Mouse (Mus musculus) adrenal gland, postnatal 36 days (tissue): ENCODE measurements at regions not wholly inside any gene's neighbourhood (a gene's known extent, or its start where the extent isn't known, plus 50 kb on each side); places are given as distances from the start of the nearest gene placed in this dataset.
"Not testable (repeated sequence)": the region's sequence is repeated elsewhere in the genome, so short reads cannot be mapped to it uniquely, and the experiment has no call there.

Experiments
- DNase-seq, 2 experiments: peaks; one replicate each; pipeline ENCODE4 v3.0.0; 2021; ENCODE audit warnings: mixed read lengths in 1 of 2

GRCm38 (mm10) chr12:27962908-27963307 is 589.3 kb downstream of the Dcdc2c start:
- DNase-seq, result no peak

- DNase-seq, result no peak
Observed at GRCm38 (mm10) chr12:27960064-27960463, 592.1 kb downstream of the Dcdc2c start.

GRCm38 (mm10) chr12:27947646-27948045 is 604.6 kb downstream of the Dcdc2c start:
- no peak for DNase-seq

DNA sequence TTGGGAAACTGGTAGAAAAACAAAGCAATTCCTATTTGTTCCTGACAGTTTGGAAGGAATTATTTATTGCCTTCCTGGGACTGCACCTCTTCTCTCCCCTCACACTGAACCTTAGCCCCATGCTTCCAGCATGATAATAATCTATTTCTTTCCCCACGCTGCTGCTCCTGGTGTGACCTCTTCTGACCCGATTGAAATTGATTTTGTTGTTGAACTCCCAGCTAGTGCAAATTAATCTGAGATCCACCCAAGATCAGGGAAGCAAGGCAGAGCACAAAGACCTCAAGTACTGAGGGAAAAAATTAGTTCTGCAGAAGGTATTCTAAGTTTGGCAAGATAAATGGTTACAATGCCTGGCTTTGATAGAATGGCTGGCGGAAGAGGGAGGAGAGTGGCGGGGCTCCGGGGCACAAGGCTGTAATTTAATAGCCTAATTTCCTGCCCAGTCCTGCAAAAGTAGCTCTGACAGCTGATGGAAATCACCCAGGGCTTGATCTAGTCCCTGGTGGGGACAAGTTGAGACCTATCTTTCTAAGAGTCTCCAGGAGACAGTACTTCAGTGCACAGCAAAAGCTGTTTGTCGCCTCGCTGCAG is 604.6 kb upstream of the Sox11 start:
- no peak for DNase-seq

GRCm38 (mm10) chr12:27945411-27945810 is 603.0 kb upstream of the Sox11 start:
- no peak for DNase-seq

- DNase-seq, result peak in 1 of 2 experiments; percentile 11
Observed at GRCm38 (mm10) chr12:27941053-27941452, 598.7 kb upstream of the Sox11 start.

DNA sequence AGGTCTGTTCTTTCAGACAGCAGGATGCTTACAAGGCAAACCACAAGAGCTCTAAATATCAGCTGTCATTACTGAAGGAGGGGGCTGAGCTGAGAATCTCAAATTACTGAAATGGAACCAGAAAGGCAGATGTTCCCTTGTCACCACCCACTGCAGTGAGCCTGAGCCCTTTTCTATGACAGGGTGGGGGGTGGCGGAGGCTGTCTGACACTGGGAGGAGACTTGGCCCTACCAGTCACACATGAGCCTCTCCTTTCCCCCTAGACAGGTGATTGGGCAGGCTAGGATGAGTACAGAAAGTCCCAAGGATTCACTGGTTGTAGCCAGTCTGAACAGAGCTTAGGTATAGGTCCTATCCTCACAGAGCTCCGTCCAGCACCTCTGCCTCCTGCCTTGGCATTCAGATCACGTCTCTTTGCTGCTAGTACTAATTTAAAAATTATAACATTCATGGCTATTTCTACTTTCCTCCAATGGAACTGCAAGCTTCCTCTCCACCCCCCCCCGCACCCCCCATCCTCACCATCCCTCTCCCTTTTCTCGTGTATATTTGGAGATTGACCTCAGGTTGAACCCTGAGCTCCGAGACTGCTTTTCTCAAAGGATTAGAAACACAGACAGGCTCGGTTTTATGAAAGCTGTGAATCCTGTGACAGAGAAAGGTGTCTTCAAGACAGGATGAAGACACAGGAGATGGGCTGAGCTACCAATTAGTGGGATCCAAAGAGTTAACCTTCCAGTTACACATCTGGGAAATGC is 590.2 kb upstream of the Sox11 start:
- no peak for DNase-seq

GRCm38 (mm10) chr12:27928366-27928963 is 586.1 kb upstream of the Sox11 start:
- DNase-seq, result peak; percentile 1 to 7

GRCm38 (mm10) chr12:27926730-27927129 is 584.4 kb upstream of the Sox11 start:
- no peak for DNase-seq

GRCm38 (mm10) chr12:27920607-27921006 is 578.2 kb upstream of the Sox11 start:
- DNase-seq, result no peak

GRCm38 (mm10) chr12:27916401-27916920 is 574.1 kb upstream of the Sox11 start:
- no peak for DNase-seq

- no peak for DNase-seq
Observed at GRCm38 (mm10) chr12:27909417-27910100, 567.2 kb upstream of the Sox11 start.

DNA sequence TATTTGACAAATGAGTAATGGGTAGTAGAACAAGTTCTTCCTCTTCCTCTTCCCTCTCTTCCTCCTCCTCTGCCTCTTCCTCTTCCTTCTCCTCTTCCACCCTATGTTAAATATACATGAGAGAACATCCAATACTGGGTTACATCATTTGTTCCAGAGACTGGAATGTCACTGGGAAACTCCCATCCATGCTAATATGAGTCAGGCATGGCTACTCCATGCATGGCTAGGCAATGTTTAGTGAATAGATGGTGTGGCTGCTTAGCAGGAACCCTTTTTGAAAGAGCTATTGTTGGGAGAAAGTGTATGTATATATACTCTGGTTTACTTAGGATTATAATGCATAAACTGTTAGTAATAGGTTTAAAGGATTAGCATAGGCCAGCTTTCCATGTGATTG is 554.3 kb upstream of the Sox11 start:
- not testable (repeated sequence) for DNase-seq

GRCm38 (mm10) chr12:27881720-27882119 is 539.3 kb upstream of the Sox11 start:
- DNase-seq, result no peak

- DNase-seq, result no peak
Observed at GRCm38 (mm10) chr12:27866421-27866820, 524.0 kb upstream of the Sox11 start.

GRCm38 (mm10) chr12:27849537-27849936 is 507.2 kb upstream of the Sox11 start:
- DNase-seq, result peak; percentile 59 to 60

DNA sequence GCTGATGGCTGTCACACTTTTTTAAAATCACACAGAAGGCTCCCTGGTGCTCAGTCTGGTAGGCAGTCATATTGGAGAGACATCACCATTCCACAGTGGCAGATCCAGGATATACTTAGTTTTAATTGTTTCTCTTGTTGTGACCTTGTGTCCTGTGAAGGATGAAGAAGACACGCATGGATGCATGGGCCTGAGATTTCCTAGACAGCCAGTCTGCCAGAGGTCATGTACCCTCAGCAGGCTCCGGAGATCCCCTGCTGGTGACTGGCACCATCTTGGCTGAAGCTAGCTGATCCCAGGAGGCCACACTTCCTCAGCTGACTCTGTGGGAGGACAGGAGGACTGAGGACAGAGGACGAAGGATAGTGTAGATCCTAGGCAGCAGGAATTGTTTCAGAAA is 506.7 kb upstream of the Sox11 start:
- peak in 1 of 2 experiments; percentile 4 for DNase-seq

DNA sequence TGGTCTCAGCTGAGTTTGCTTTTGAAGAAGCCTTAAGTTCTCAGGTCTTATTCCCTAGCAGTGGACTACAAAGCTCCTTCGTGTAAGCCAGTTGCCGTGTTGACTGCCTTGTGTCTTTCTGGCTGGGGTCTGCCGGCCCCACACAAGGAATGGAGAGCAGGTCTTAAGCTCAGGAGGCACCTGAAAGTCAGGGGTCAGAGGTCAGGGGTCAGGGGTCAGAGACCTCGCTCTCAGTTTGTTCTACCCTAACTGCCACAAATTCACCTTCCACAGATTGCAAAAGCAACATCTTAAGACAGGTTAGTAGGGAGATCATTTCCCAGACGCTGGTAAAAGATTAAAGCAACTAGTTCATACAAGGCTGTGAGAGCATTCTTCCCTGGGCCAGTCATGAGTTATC is 505.8 kb upstream of the Sox11 start:
- no peak for DNase-seq

DNA sequence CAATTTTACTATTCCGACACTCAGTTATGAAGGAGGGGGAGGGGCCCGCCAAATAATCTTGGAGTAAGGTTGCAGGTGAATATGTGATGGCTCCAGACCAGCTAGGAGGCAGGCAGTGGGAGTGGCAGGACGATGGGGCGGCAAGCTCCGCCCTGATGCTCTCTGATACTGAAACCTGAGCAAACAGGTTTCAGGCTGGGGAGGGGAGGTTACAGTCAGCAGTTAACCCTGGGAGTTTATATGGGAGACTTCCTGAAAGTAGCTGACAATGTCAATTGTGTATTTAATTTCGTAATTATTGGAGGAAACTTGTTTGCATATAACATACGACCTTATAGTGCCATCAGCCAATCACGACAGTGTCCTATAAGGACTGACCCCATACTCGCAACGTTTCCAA is 505.0 kb upstream of the Sox11 start:
- DNase-seq, result no peak

DNA sequence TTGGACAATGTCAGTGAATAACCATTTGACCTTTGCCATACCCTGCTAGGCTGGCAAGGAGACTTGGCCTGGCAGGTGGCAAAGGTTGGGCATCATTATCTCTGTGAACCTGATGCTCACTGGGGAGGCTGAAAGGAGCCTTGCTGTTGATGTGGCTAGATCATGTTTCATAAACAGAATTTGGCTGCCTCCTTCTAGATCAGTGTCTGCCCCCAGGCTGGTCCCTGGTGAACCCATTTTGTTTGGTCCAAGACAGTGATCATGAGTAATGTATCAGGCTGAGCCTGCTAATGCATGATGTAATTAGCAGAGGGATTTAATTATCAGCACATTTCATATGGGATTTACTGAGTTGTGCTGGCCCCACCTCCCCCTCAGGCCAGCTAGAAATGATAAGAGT is 502.6 kb upstream of the Sox11 start:
- DNase-seq, result no peak

DNA sequence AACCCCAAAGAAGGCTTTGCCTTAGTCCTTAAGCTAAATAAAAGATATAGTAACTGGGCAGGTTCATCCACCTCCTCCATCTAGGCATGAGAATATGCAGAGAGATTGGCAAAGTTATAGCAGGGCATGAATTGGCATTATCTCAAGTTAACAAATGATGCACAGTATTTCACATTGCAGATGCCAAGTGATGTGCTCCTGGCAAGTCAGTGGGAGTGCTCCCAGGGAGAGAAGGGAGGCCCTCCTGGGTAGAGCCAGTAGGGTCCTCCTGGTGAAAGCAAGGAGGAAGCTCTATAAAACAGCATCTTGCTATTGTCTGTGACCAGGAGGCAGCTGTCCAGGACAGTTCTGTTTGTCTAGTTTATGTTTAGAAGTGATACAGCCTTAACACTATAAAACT is 496.6 kb upstream of the Sox11 start:
- DNase-seq, result no peak

DNA sequence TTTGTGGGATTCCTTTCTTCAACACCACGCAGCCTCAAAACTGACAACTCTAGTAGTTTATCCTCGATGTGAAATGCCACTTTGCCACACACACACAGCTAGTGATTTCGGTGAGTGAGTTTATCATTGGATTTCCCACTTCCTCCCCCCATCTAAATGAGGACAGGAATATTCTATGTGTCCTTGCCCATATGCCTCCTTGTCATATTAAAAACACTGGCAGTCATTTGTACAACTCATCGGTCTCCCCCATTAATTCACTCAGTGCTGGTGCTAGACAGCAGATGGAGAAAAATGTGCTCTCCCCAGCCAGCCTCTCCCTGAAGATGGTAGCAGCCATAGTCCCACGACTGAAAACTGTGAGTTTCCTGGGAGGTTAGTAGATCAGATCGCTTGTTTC is 496.0 kb upstream of the Sox11 start:
- no peak for DNase-seq

GRCm38 (mm10) chr12:27826208-27826607 is 483.8 kb upstream of the Sox11 start:
- no peak for DNase-seq
